Mouse (Mus musculus) heart, embryonic 13.5 days (tissue): ENCODE measurements at regions not wholly inside any gene's neighbourhood (a gene's known extent, or its start where the extent isn't known, plus 50 kb on each side); places are given as distances from the start of the nearest gene placed in this dataset.

Experiments used
- ATAC-seq: fragments of 200-750 bp; cut with Nextera tagmentation; 2 replicates; pipeline ENCODE4 v1.8.0; 2017; ENCODE audit warnings: moderate TSS enrichment; ENCODE audit not compliant: insufficient number of reproducible peaks, low FRiP score, low TSS enrichment; ENCODE audit errors: extremely low read depth
- H3K27ac ChIP-seq: fragments of 300-500 bp; sonication (generic); replicated peaks from 2 replicates; pipeline ENCODE4 v1.5.1; 2015; ENCODE audit warnings: moderate library complexity, mild to moderate bottlenecking, inconsistent platforms
- H3K27me3 ChIP-seq: fragments of 300-500 bp; sonication (generic); replicated peaks from 2 replicates; pipeline ENCODE4 v1.6.1; 2015; ENCODE audit warnings: mild to moderate bottlenecking, inconsistent platforms
- H3K36me3 ChIP-seq: fragments of 300-500 bp; sonication (generic); 2 replicates; pipeline ENCODE4 v1.6.1; 2015; ENCODE audit warnings: mild to moderate bottlenecking, inconsistent platforms
- H3K4me1 ChIP-seq: fragments of 300-500 bp; sonication (generic); 2 replicates; pipeline ENCODE4 v1.6.1; 2015; ENCODE audit warnings: inconsistent platforms
- H3K4me2 ChIP-seq: fragments of 300-500 bp; sonication (generic); 2 replicates; pipeline ENCODE4 v1.6.1; 2015; ENCODE audit warnings: inconsistent platforms, mild to moderate bottlenecking, moderate library complexity
- H3K4me3 ChIP-seq: fragments of 300-500 bp; sonication (generic); 2 replicates; pipeline ENCODE4 v1.5.1; 2015; ENCODE audit warnings: moderate library complexity, mild to moderate bottlenecking, inconsistent platforms
- H3K9ac ChIP-seq: fragments of 300-500 bp; sonication (generic); 2 replicates; pipeline ENCODE4 v1.6.1; 2015; ENCODE audit warnings: inconsistent platforms, mild to moderate bottlenecking, moderate library complexity
- H3K9me3 ChIP-seq: fragments of 300-500 bp; sonication (generic); 2 replicates; pipeline ENCODE4 v1.6.1; 2016; ENCODE audit warnings: inconsistent platforms
- WGBS: fragments of 180-500 bp; shearing (Covaris S2); methylation state at CpG from one replicate; pipeline ENCODE4 v1.1.7; 2015; ENCODE audit warnings: mixed read lengths; 5-methylcytosine and 5-hydroxymethylcytosine counted together

GRCm38 (mm10) chr17:67520848-67521411 is 111.6 kb downstream of the Lrrc30 start:
- H3K27me3 ChIP-seq, result no peaks in the 10 kb centered on the region
- peaks cover 13% of the 10 kb centered on the region; the same call in 1 of the 2 replicates for H3K9me3 ChIP-seq
- no peaks in the 10 kb centered on the region for H3K4me1 ChIP-seq
- H3K36me3 ChIP-seq, result no peaks in the 10 kb centered on the region
- no peak for ATAC-seq
- 60% methylated on average over 8 of the region's 8 CpGs for WGBS
- H3K9ac ChIP-seq, result no peak overlapping the region
- H3K4me3 ChIP-seq, result no peak overlapping the region
- H3K27ac ChIP-seq, result 0 out of 2 replicates have a peak overlapping the region, but pooled peaks have one; percentile 12
- H3K4me2 ChIP-seq, result no peak overlapping the region

- Histone ChIP-seq H3K4me1 (peaks cover 20% of the 10 kb centered on the region), H3K4me2 (no peak overlapping the region), H3K9me3 (no peaks in the 10 kb centered on the region), H3K4me3 (no peak overlapping the region), H3K27me3 (no peaks in the 10 kb centered on the region), H3K27ac (0 out of 2 replicates have a peak overlapping the region, but pooled peaks have one; percentile 66), H3K9ac (no peak overlapping the region), H3K36me3 (no peaks in the 10 kb centered on the region)
- 78% methylated on average over 7 of the region's 7 CpGs for WGBS
- ATAC-seq, result no peak
Measured at GRCm38 (mm10) chr17:67515601-67516147, 116.8 kb downstream of the Lrrc30 start.

- no peak for ATAC-seq
- no peak overlapping the region for H3K9ac ChIP-seq
- 47% methylated on average over 9 of the region's 9 CpGs for WGBS
Measured at GRCm38 (mm10) chr17:67514387-67515241, 117.9 kb downstream of the Lrrc30 start.

GRCm38 (mm10) chr17:67512699-67513450 is 119.6 kb downstream of the Lrrc30 start:
- Histone ChIP-seq H3K9me3 (no peaks in the 10 kb centered on the region), H3K27me3 (no peaks in the 10 kb centered on the region), H3K4me3 (no peak overlapping the region), H3K4me1 (peaks cover 24% of the 10 kb centered on the region), H3K27ac (peak overlapping the region; percentile 85), H3K9ac (no peak overlapping the region), H3K36me3 (no peaks in the 10 kb centered on the region), H3K4me2 (no peak overlapping the region)
- ATAC-seq, result peak; percentile 53; the same call in 1 of the 2 replicates
- 41% methylated on average over 6 of the region's 6 CpGs for WGBS

More at GRCm38 (mm10) chr17:67514387-67515241, 117.9 kb downstream of the Lrrc30 start:
- H3K4me1 ChIP-seq, result peaks cover 24% of the 10 kb centered on the region
- H3K4me2 ChIP-seq, result no peak overlapping the region
- no peak overlapping the region for H3K4me3 ChIP-seq
- no peaks in the 10 kb centered on the region for H3K9me3 ChIP-seq
- H3K36me3 ChIP-seq, result no peaks in the 10 kb centered on the region
- H3K27ac ChIP-seq, result peak overlapping the region; percentile 85
- H3K27me3 ChIP-seq, result no peaks in the 10 kb centered on the region

- Histone ChIP-seq H3K27ac (peak overlapping the region; percentile 78), H3K4me2 (no peak overlapping the region), H3K27me3 (no peaks in the 10 kb centered on the region), H3K4me1 (peaks cover 24% of the 10 kb centered on the region), H3K4me3 (no peak overlapping the region), H3K9me3 (no peaks in the 10 kb centered on the region), H3K9ac (no peak overlapping the region), H3K36me3 (no peaks in the 10 kb centered on the region)
- no peak for ATAC-seq
- 46% methylated on average over 6 of the region's 6 CpGs for WGBS
Measured at GRCm38 (mm10) chr17:67512008-67512407, 120.5 kb downstream of the Lrrc30 start.

- 67% methylated on average over 9 of the region's 9 CpGs for WGBS
- Histone ChIP-seq H3K9ac (no peak overlapping the region), H3K4me3 (no peak overlapping the region), H3K27me3 (no peaks in the 10 kb centered on the region), H3K36me3 (no peaks in the 10 kb centered on the region), H3K27ac (no peak overlapping the region), H3K9me3 (no peaks in the 10 kb centered on the region), H3K4me2 (no peak overlapping the region), H3K4me1 (peaks cover 22% of the 10 kb centered on the region)
- ATAC-seq, result no peak
Measured at GRCm38 (mm10) chr17:67509921-67510320, 122.6 kb downstream of the Lrrc30 start.

GRCm38 (mm10) chr17:67509091-67509618 is 123.4 kb downstream of the Lrrc30 start:
- Histone ChIP-seq H3K27ac (no peak overlapping the region), H3K4me2 (no peak overlapping the region), H3K27me3 (no peaks in the 10 kb centered on the region), H3K4me3 (no peak overlapping the region), H3K4me1 (peaks cover 18% of the 10 kb centered on the region), H3K9me3 (no peaks in the 10 kb centered on the region), H3K9ac (no peak overlapping the region), H3K36me3 (no peaks in the 10 kb centered on the region)
- WGBS, result 82% methylated on average over 6 of the region's 6 CpGs
- no peak for ATAC-seq

GRCm38 (mm10) chr17:67508353-67508752 is 124.2 kb downstream of the Lrrc30 start:
- no peak overlapping the region for H3K27ac ChIP-seq

GRCm38 (mm10) chr17:67506466-67506865 is 126.1 kb downstream of the Lrrc30 start:
- Histone ChIP-seq H3K27me3 (no peaks in the 10 kb centered on the region), H3K36me3 (no peaks in the 10 kb centered on the region), H3K4me2 (no peak overlapping the region), H3K9me3 (no peaks in the 10 kb centered on the region), H3K4me1 (peaks cover 7% of the 10 kb centered on the region; the same call in 1 of the 2 replicates), H3K9ac (no peak overlapping the region), H3K27ac (no peak overlapping the region), H3K4me3 (no peak overlapping the region)
- no peak for ATAC-seq
- WGBS, result 66% methylated on average over 2 of the region's 2 CpGs

More at GRCm38 (mm10) chr17:67508353-67508752, 124.2 kb downstream of the Lrrc30 start:
- Histone ChIP-seq H3K9me3 (no peaks in the 10 kb centered on the region), H3K4me3 (no peak overlapping the region), H3K36me3 (no peaks in the 10 kb centered on the region), H3K4me1 (peaks cover 11% of the 10 kb centered on the region), H3K27me3 (no peaks in the 10 kb centered on the region), H3K9ac (no peak overlapping the region), H3K4me2 (no peak overlapping the region)
- ATAC-seq, result no peak
- WGBS, result 59% methylated on average over 2 of the region's 2 CpGs

- 65% methylated on average over 9 of the region's 9 CpGs for WGBS
- Histone ChIP-seq H3K27ac (no peak overlapping the region), H3K4me2 (no peak overlapping the region), H3K27me3 (no peaks in the 10 kb centered on the region), H3K4me3 (no peak overlapping the region), H3K36me3 (no peaks in the 10 kb centered on the region), H3K9ac (no peak overlapping the region), H3K9me3 (no peaks in the 10 kb centered on the region), H3K4me1 (0 out of 2 replicates have a peak, but pooled peaks cover 4% of the 10 kb centered on the region)
- ATAC-seq, result no peak
Measured at GRCm38 (mm10) chr17:67504502-67505033, 128.0 kb downstream of the Lrrc30 start.
